Mouse (Mus musculus): Measurements from ENCODE around the gene Cdca4.

- TF ChIP-seq CTCF (IDR thresholded peaks at IDR 0.05; ENCODE audit: low read depth, low read length), result no peak
- TF ChIP-seq POLR2A (IDR thresholded peaks at IDR 0.05; ENCODE audit: borderline replicate concordance, low read depth, low read length), result no peak
Observed at GRCm38 (mm10) chr12:112813370-112813769, 15.9 kb downstream of the Cdca4 start.

Measured in bone marrow macrophage, adult 2 months (primary cell).